Mouse (Mus musculus): ENCODE measurements around the gene Tmem253. TPM values are rescaled to one million over a fixed set of nuclear protein-coding genes. Genes with fewer than 3 reads are reported as not detected.

Gene Tmem253
- polyA plus RNA-seq, 1 experiment from 2014 or later, result 0.37 TPM

Other genes starting within 250 kb of the Tmem253 start
- not detected in 2 replicates for gene Ang4, start 242.1 kb upstream of the Tmem253 start, polyA plus RNA-seq (2014; fragmentation: Nextera tagmentation; extraction: Ambion mirVana)
- gene AY358078, start 215.6 kb upstream of the Tmem253 start, polyA plus RNA-seq (2014; fragmentation: Nextera tagmentation; extraction: Ambion mirVana), result not detected in 2 replicates
- gene Ear6, start 162.0 kb upstream of the Tmem253 start, polyA plus RNA-seq (2014; fragmentation: Nextera tagmentation; extraction: Ambion mirVana), result not detected in 2 replicates
- 85.2 and 85.6 TPM in 2 replicates for gene Mettl17, start 130.8 kb upstream of the Tmem253 start, polyA plus RNA-seq (2014; fragmentation: Nextera tagmentation; extraction: Ambion mirVana)
- gene Slc39a2, start 122.8 kb upstream of the Tmem253 start, polyA plus RNA-seq (2014; fragmentation: Nextera tagmentation; extraction: Ambion mirVana), result 1.1 and 1.8 TPM in 2 replicates
- 98.7 and 128 TPM in 2 replicates for gene Ndrg2, start 101.5 kb upstream of the Tmem253 start, polyA plus RNA-seq (2014; fragmentation: Nextera tagmentation; extraction: Ambion mirVana)
- gene Tppp2, start 97.2 kb upstream of the Tmem253 start, polyA plus RNA-seq (2014; fragmentation: Nextera tagmentation; extraction: Ambion mirVana), result not detected in 2 replicates
- not detected in 2 replicates for gene Rnase13, start 92.9 kb upstream of the Tmem253 start, polyA plus RNA-seq (2014; fragmentation: Nextera tagmentation; extraction: Ambion mirVana)
- gene Arhgef40, start 30.9 kb upstream of the Tmem253 start, polyA plus RNA-seq (2014; fragmentation: Nextera tagmentation; extraction: Ambion mirVana), result 72.8 and 75.8 TPM in 2 replicates
- gene Zfp219, start 5.1 kb downstream of the Tmem253 start, polyA plus RNA-seq (2014; fragmentation: Nextera tagmentation; extraction: Ambion mirVana), result 41.6 and 46.9 TPM in 2 replicates
- gene Olfr221, start 26.8 kb downstream of the Tmem253 start, polyA plus RNA-seq (2014; fragmentation: Nextera tagmentation; extraction: Ambion mirVana), result not detected in 2 replicates
- gene Hnrnpc, start 88.4 kb downstream of the Tmem253 start, polyA plus RNA-seq (2014; fragmentation: Nextera tagmentation; extraction: Ambion mirVana), result 473 and 549 TPM in 2 replicates
- gene Rpgrip1, start 95.0 kb downstream of the Tmem253 start, polyA plus RNA-seq (2014; fragmentation: Nextera tagmentation; extraction: Ambion mirVana), result 39.5 and 57.3 TPM in 2 replicates
- 58.7 and 74.9 TPM in 2 replicates for gene Supt16, start 181.8 kb downstream of the Tmem253 start, polyA plus RNA-seq (2014; fragmentation: Nextera tagmentation; extraction: Ambion mirVana)
- 47.5 and 53.4 TPM in 2 replicates for gene Chd8, start 242.1 kb downstream of the Tmem253 start, polyA plus RNA-seq (2014; fragmentation: Nextera tagmentation; extraction: Ambion mirVana)